Mouse (Mus musculus) liver, embryonic 15.5 days (tissue): ENCODE results near the gene Olig1. TPM values are rescaled to one million over a fixed set of nuclear protein-coding genes. Genes with fewer than 3 reads are reported as not detected.
A peak's percentile ranks its signal among the peaks of the same experiment; 100 is the strongest.

ENCODE experiments used
- ATAC-seq: fragments of 200-750 bp; cut with Nextera tagmentation; 2 replicates; pipeline ENCODE4 v1.8.0; 2017; ENCODE audit warnings: moderate number of reproducible peaks, mild to moderate bottlenecking, moderate library complexity; ENCODE audit not compliant: insufficient read depth
- H3K27ac ChIP-seq: fragments of 300-500 bp; sonication (generic); replicated peaks from 2 replicates; pipeline ENCODE4 v1.5.1; 2015; ENCODE audit warnings: mild to moderate bottlenecking, inconsistent platforms
- H3K27me3 ChIP-seq: fragments of 300-500 bp; sonication (generic); 2 replicates; pipeline ENCODE4 v1.6.1; 2015; ENCODE audit warnings: mild to moderate bottlenecking, inconsistent platforms
- H3K36me3 ChIP-seq: fragments of 300-500 bp; sonication (generic); replicated peaks from 2 replicates; pipeline ENCODE4 v1.6.1; 2015; ENCODE audit warnings: moderate library complexity, mild to moderate bottlenecking, inconsistent platforms
- H3K4me1 ChIP-seq: fragments of 300-500 bp; sonication (generic); replicated peaks from 2 replicates; pipeline ENCODE4 v1.6.1; 2015; ENCODE audit warnings: inconsistent platforms
- H3K4me2 ChIP-seq: fragments of 300-500 bp; sonication (generic); 2 replicates; pipeline ENCODE4 v1.6.1; 2015; ENCODE audit warnings: moderate library complexity, mild to moderate bottlenecking, inconsistent platforms
- H3K4me3 ChIP-seq: fragments of 300-500 bp; sonication (generic); replicated peaks from 2 replicates; pipeline ENCODE4 v1.5.1; 2015; ENCODE audit warnings: mild to moderate bottlenecking, inconsistent platforms
- H3K9ac ChIP-seq: fragments of 300-500 bp; sonication (generic); 2 replicates; pipeline ENCODE4 v1.6.1; 2015; ENCODE audit warnings: moderate library complexity, mild to moderate bottlenecking, inconsistent platforms
- H3K9me3 ChIP-seq: fragments of 300-500 bp; sonication (generic); replicated peaks from 2 replicates; pipeline ENCODE4 v1.6.1; 2016; ENCODE audit warnings: inconsistent platforms
- WGBS: fragments of 180-500 bp; shearing (Covaris S2); methylation state at CpG from one replicate; pipeline ENCODE4 v1.1.7; 2015; ENCODE audit warnings: mixed read lengths; ENCODE audit not compliant: insufficient replicate concordance; 5-methylcytosine and 5-hydroxymethylcytosine counted together
- polyA plus RNA-seq: library from polyadenylated mRNA; unstranded; fragments of >200 nt; fragmentation: Nextera tagmentation; extraction: Ambion mirVana; gene quantifications from 2 replicates; pipeline ENCODE4 v1.2.1, GENCODE M21; 2015

The Olig1 gene
- polyA plus RNA-seq, result 0.05 TPM in 2 replicates

DNA sequence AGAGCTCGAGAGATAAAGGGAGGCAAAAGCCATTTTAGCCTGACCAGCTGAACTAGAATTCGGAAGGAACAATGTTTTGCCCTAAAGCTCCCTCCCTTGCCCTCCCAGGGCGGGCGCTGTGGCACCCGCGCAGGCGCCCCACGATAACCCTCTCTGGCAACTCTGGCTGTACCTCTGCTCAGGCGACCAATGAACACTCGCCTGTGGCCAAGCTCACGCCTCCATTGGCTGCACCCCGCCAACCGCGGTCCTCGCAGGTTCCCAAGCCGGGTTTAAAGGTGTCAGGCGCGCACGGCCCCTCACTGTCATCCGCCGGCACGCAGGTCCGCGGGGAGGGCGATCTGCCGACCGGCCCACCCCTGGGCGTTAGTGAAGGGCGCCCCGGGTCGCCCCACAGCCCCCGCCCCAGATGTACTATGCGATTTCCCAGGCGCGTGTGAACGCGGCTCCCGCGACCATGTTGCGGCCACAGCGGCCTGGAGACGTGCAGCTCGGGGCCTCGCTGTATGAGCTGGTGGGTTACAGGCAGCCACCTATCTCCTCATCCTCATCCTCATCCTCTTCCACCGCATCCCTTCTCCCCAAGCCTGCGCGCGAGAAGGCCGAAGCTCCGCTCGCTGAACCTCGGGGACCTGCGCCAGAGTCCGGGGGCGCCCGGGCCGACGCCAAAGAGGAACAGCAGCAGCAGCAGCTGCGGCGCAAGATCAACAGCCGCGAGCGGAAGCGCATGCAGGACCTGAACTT, at the start of gene Olig1:
Gene Olig1, plus strand, starts transcription at position 305 of the 744 bp plus-strand sequence.
- no peak within 1 kb of the TSS for H3K9ac ChIP-seq
- under 1% methylated on average over 64 of the region's 64 CpGs for WGBS
- H3K4me2 ChIP-seq, result peak within 1 kb of the TSS; percentile 56
- H3K27me3 ChIP-seq, result peaks cover 97% of the 10 kb centered on the region
- no peaks in the 10 kb centered on the region for H3K36me3 ChIP-seq
- H3K27ac ChIP-seq, result no peak within 1 kb of the TSS
- no peaks in the 10 kb centered on the region for H3K9me3 ChIP-seq
- ATAC-seq, result peak; percentile 79
- H3K4me1 ChIP-seq, result 0 out of 2 replicates have a peak, but pooled peaks cover 8% of the 10 kb centered on the region
- peak within 1 kb of the TSS; percentile 36 for H3K4me3 ChIP-seq

DNA sequence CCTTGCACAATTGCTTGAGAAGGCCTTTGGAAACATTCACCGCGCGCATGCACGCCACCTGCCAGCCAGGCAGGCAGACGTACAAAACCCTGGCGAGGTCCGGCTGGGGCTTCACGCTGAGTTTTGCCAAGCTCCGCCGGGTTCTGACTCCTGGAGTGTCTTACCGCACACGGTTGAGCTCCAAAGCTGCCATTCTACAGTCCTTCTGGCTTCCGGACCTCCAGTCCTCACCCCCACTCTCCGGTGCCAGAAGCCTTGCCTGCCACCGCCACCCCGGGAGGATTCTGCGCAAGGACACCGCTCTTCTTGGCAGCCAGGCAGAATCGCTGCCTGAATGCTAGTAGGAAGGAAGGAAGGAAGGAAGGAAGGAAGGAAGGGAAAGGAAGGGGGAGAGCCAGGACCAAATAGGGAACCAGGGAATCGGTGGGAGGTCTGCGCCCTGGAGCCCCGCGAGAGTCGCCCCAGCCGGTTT, 47.4 kb upstream of the Olig1 start:
- WGBS, result 2% methylated on average over 25 of the region's 25 CpGs
- Histone ChIP-seq H3K36me3 (no peaks in the 10 kb centered on the region), H3K27ac (no peak overlapping the region), H3K27me3 (peaks cover 99% of the 10 kb centered on the region), H3K4me3 (no peak overlapping the region), H3K4me1 (peaks cover 7% of the 10 kb centered on the region; the same call in 1 of the 2 replicates), H3K4me2 (no peak overlapping the region), H3K9ac (no peak overlapping the region), H3K9me3 (no peaks in the 10 kb centered on the region)
- ATAC-seq, result no peak

GRCm38 (mm10) chr16:91222643-91223271, 46.8 kb upstream of the Olig1 start:
- 1% methylated on average over 27 of the region's 27 CpGs for WGBS

GRCm38 (mm10) chr16:91223327-91224067, 46.1 kb upstream of the Olig1 start:
- Histone ChIP-seq H3K9ac (no peak overlapping the region), H3K36me3 (no peaks in the 10 kb centered on the region), H3K4me2 (no peak overlapping the region), H3K27ac (no peak overlapping the region), H3K27me3 (peaks cover 100% of the 10 kb centered on the region), H3K4me3 (no peak overlapping the region), H3K9me3 (no peaks in the 10 kb centered on the region), H3K4me1 (peaks cover 8% of the 10 kb centered on the region; the same call in 1 of the 2 replicates)
- ATAC-seq, result no peak
- 2% methylated on average over 35 of the region's 35 CpGs for WGBS

More at GRCm38 (mm10) chr16:91222643-91223271, 46.8 kb upstream of the Olig1 start:
- Histone ChIP-seq H3K27ac (no peak overlapping the region), H3K9ac (no peak overlapping the region), H3K9me3 (no peaks in the 10 kb centered on the region), H3K4me3 (no peak overlapping the region), H3K4me2 (no peak overlapping the region), H3K36me3 (no peaks in the 10 kb centered on the region), H3K4me1 (peaks cover 8% of the 10 kb centered on the region; the same call in 1 of the 2 replicates), H3K27me3 (peaks cover 99% of the 10 kb centered on the region)
- ATAC-seq, result no peak

DNA sequence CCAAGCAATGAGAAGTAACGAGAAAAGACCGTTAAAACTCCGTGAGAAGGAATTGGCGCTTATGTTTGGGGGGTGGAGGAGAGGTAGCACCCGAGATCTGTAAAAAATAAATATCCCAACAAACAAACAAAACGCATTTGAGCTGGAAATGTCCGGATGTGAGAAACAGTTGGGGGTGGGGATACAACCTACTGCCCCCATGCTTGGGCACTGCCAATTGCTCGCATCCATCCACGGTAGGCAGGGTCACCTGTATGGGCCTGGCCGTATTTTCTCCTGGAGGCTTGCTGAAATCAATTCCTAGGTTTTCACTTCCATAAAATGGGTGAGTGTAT, 45.5 kb upstream of the Olig1 start:
- H3K4me1 ChIP-seq, result peaks cover 8% of the 10 kb centered on the region; the same call in 1 of the 2 replicates
- no peaks in the 10 kb centered on the region for H3K9me3 ChIP-seq
- H3K9ac ChIP-seq, result no peak overlapping the region
- ATAC-seq, result no peak
- H3K4me3 ChIP-seq, result no peak overlapping the region
- H3K4me2 ChIP-seq, result no peak overlapping the region
- no peaks in the 10 kb centered on the region for H3K36me3 ChIP-seq
- 6% methylated on average over 10 of the region's 10 CpGs for WGBS
- peaks cover 100% of the 10 kb centered on the region for H3K27me3 ChIP-seq
- H3K27ac ChIP-seq, result no peak overlapping the region

DNA sequence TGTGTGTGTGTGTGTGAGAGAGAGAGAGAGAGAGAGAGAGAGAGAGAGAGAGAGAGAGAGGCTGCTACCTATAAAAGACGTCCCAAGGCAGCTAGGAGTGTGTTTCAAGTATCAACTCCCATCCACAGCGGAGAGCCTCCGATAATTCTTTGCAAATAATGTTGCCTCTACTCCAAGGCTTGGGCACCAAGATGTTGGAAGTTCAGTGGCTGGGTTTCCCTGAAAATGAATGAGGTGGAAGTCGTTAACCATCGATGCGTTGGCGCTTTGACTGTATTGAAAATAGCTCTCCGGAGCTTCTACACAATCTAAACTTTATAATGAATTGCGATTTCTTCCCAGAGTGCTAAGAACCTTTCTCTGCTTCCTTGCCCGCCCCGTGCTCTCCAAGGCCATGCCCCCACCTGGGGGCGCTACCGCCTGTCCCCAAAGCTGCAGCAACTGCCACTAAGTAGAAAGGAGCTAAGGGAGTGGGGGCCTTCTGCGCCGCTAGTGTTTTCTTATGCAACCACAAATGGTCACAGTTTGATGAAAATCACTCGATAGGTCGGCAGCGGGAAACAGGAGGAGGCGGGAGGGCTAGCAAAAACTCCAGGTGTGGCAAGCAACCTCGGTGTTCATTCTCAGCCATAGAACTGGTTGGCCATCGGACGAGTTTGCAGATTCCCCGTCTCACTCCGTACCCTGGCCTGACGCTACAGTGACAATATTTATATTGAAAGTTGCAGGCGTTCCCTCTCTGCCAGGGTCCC, 44.9 kb upstream of the Olig1 start:
- Histone ChIP-seq H3K27me3 (peaks cover 100% of the 10 kb centered on the region), H3K9me3 (no peaks in the 10 kb centered on the region), H3K4me2 (0 out of 2 replicates have a peak overlapping the region, but pooled peaks have one; percentile 7), H3K36me3 (no peaks in the 10 kb centered on the region), H3K27ac (no peak overlapping the region), H3K4me3 (no peak overlapping the region), H3K4me1 (peaks cover 8% of the 10 kb centered on the region; the same call in 1 of the 2 replicates), H3K9ac (no peak overlapping the region)
- under 1% methylated on average over 26 of the region's 26 CpGs for WGBS
- ATAC-seq, result no peak

DNA sequence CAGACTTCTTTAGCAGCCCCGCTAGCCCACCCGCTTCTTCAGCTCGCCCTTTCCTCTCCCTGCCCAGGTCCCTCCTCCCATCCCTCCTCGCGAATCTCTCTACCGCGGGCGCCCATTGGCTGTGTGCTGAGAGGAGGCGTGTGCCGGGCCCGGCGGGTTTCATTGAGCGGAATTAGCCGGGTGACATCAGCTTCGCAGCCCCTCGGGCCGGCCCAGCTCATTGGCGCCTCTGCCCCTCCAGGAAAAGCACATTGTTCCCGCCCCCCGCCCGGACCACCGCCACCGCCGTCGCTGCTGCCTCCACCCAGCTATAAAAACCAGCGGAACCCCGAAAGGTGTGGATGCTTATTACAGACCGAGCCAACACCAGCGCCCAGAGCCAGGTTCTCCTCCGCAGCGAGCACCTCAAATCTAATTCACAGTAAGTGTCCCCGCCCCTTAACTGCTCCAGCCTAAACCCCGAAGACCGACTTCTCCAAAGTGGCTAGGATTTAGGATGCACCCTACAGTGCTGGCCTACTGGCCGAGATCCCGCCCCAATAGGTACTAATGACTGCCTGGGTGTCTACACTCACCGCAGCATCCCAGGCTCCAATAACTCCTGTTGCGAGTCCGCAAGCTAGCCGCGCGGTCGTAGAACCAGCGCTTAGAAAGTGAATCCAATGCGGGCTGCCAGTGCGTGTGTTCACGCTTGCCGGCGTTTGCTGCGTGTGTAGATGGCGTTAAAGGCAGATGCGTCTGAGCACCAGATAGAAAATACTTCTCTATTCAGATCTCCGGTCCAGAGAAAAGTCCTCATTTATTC, 44.1 kb upstream of the Olig1 start, which contains the start of gene Olig2:
Gene Olig2, plus strand, starts transcription at position 225 of the 805 bp plus-strand sequence.
- Histone ChIP-seq H3K27me3 (peaks cover 100% of the 10 kb centered on the region), H3K9me3 (no peaks in the 10 kb centered on the region), H3K4me1 (peaks cover 8% of the 10 kb centered on the region; the same call in 1 of the 2 replicates), H3K36me3 (no peaks in the 10 kb centered on the region), H3K4me3 (no peak within 1 kb of the TSS), H3K9ac (no peak within 1 kb of the TSS), H3K27ac (no peak within 1 kb of the TSS), H3K4me2 (0 out of 2 replicates have a peak within 1 kb of the TSS, but pooled peaks have one; percentile 7)
- WGBS, result 2% methylated on average over 53 of the region's 53 CpGs
- no peak for ATAC-seq

DNA sequence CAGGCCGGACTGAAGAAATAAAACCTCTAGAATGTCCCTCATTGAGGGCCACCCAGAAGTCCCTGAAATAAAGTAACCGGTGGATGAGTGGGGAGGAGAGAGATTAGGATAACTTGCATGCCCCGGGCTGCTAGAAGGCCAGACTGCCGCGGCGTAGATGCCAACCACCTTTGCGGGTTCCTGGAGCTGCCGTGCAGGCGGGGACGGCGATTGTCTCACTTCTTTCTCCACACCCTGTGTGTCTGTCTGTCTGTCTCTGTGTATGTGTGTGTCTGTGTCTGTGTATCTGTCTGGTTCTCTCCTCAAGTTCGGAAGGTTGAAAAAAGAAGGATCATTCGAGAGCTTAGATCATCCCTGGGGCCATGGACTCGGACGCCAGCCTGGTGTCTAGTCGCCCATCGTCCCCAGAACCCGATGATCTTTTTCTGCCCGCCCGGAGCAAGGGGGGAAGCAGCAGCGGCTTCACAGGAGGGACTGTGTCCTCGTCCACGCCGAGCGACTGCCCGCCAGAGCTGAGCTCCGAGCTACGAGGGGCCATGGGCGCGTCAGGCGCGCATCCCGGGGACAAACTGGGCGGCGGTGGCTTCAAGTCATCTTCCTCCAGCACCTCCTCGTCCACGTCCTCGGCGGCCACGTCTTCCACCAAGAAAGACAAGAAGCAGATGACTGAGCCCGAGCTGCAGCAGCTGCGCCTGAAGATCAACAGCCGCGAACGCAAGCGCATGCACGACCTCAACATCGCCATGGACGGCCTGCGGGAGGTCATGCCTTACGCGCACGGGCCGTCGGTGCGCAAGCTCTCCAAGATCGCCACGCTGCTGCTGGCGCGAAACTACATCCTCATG, 43.3 kb upstream of the Olig1 start:
- H3K4me3 ChIP-seq, result no peak overlapping the region
- no peak overlapping the region for H3K9ac ChIP-seq
- H3K9me3 ChIP-seq, result no peaks in the 10 kb centered on the region
- H3K4me1 ChIP-seq, result peaks cover 8% of the 10 kb centered on the region; the same call in 1 of the 2 replicates
- H3K36me3 ChIP-seq, result no peaks in the 10 kb centered on the region
- H3K27me3 ChIP-seq, result peaks cover 100% of the 10 kb centered on the region
- no peak for ATAC-seq
- no peak overlapping the region for H3K4me2 ChIP-seq
- WGBS, result 2% methylated on average over 60 of the region's 60 CpGs
- H3K27ac ChIP-seq, result no peak overlapping the region
